Mouse (Mus musculus): ENCODE measurements around the gene Hs6st1. TPM values are rescaled to one million over a fixed set of nuclear protein-coding genes. Genes with fewer than 3 reads are reported as not detected.

Gene Hs6st1
- total RNA-seq, 2 experiments from 2014 or later, result 20.0 to 20.8 TPM

- DNase-seq, result peak; percentile 91
Observed at GRCm38 (mm10) chr1:36064861-36065760, 3.1 kb upstream of the Hs6st1 start.

GRCm38 (mm10) chr1:36065761-36066150 is 2.4 kb upstream of the Hs6st1 start:
- DNase-seq, result no peak

- peak; percentile 1 for DNase-seq
Observed at GRCm38 (mm10) chr1:36066216-36066980, 1.8 kb upstream of the Hs6st1 start.

GRCm38 (mm10) chr1:36067201-36067600 is 999 bp upstream of the Hs6st1 start:
- DNase-seq, result peak; percentile 5

- no peak for DNase-seq
Observed at GRCm38 (mm10) chr1:36067611-36068010, 589 bp upstream of the Hs6st1 start.

- DNase-seq, result peak; percentile 48
Observed at GRCm38 (mm10) chr1:36068531-36069120, 426 bp downstream of the Hs6st1 start.

GRCm38 (mm10) chr1:36069291-36069771 is 1.1 kb downstream of the Hs6st1 start:
- DNase-seq, result no peak

GRCm38 (mm10) chr1:36070190-36070589 is 2.0 kb downstream of the Hs6st1 start:
- DNase-seq, result no peak

- no peak for DNase-seq
Observed at GRCm38 (mm10) chr1:36070740-36071139, 2.5 kb downstream of the Hs6st1 start.

GRCm38 (mm10) chr1:36071176-36071575 is 3.0 kb downstream of the Hs6st1 start:
- no peak for DNase-seq

- no peak for DNase-seq
Observed at GRCm38 (mm10) chr1:36071611-36072010, 3.4 kb downstream of the Hs6st1 start.

GRCm38 (mm10) chr1:36072588-36073556 is 4.7 kb downstream of the Hs6st1 start:
- DNase-seq, result no peak

- DNase-seq, result no peak
Observed at GRCm38 (mm10) chr1:36073566-36073965, 5.4 kb downstream of the Hs6st1 start.

- DNase-seq, result no peak
Observed at GRCm38 (mm10) chr1:36074197-36074596, 6.0 kb downstream of the Hs6st1 start.

GRCm38 (mm10) chr1:36074968-36075367 is 6.8 kb downstream of the Hs6st1 start:
- no peak for DNase-seq

- DNase-seq, result no peak
Observed at GRCm38 (mm10) chr1:36075652-36076051, 7.5 kb downstream of the Hs6st1 start.

GRCm38 (mm10) chr1:36077084-36077483 is 8.9 kb downstream of the Hs6st1 start:
- no peak for DNase-seq

GRCm38 (mm10) chr1:36078250-36078649 is 10.1 kb downstream of the Hs6st1 start:
- DNase-seq, result no peak

- DNase-seq, result no peak
Observed at GRCm38 (mm10) chr1:36079679-36080078, 11.5 kb downstream of the Hs6st1 start.

- no peak for DNase-seq
Observed at GRCm38 (mm10) chr1:36080974-36081373, 12.8 kb downstream of the Hs6st1 start.

- DNase-seq, result no peak
Observed at GRCm38 (mm10) chr1:36082184-36082583, 14.0 kb downstream of the Hs6st1 start.

All from gastrocnemius, postnatal 25 days (tissue).